Mouse (Mus musculus) adrenal gland, postnatal 10 days (tissue): ENCODE data around the gene Ankfy1. TPM values are rescaled to one million over a fixed set of nuclear protein-coding genes. Genes with fewer than 3 reads are reported as not detected.
"Not testable (repeated sequence)": the region's sequence is repeated elsewhere in the genome, so short reads cannot be mapped to it uniquely, and the experiment has no call there.

Source experiments
- DNase-seq: peaks from one replicate; pipeline ENCODE4 v3.0.0; 2021; ENCODE audit warnings: mixed read lengths
- total RNA-seq, 2 experiments: library from RNA; stranded (reverse); gene quantifications; 2 replicates each; pipeline ENCODE4 v1.2.3; 2021

Ankfy1 gene
- total RNA-seq, 2 experiments from 2014 or later = 31.0 to 39.8 TPM

DNA sequence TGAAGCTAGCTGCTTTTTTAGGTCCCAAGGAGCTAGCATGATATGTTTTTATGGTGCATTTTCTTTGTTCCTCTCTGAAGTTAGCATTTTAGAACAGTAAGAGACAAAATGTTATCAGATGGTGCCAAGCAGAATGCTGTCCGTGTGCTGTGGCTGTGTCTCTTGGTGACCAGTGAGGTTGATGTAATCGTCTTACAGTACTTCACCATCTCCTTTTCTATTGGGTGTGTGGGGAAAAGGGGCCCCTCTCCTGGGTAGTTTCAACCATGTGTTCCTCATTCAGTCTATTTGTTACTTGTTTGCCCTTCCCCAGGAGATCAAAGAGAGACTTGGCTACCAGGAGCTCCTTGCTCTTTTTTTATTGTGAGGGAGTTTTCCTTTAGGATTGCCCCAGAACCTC lies 33.4 kb downstream of the Ankfy1 start:
- no peak for DNase-seq

DNA sequence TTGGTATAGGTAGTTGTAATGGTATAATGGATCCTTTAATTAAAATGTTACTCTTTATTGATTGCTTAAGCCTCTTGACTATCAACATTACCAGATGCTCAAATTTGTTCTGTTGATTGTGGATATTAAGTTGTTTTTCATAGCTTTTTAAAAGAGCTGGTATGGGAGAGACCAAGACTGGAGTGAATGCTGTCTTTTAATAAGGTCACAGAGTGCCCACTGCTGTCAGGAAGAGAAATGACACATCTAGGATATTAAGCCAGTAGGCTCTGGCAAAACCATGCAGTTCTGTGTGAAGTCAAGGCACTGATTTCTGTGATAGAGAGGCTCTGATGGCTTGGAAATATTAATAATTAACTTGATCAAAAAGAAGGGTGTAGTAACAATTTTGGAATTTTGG lies 34.1 kb downstream of the Ankfy1 start:
- DNase-seq = peak; percentile 26

DNA sequence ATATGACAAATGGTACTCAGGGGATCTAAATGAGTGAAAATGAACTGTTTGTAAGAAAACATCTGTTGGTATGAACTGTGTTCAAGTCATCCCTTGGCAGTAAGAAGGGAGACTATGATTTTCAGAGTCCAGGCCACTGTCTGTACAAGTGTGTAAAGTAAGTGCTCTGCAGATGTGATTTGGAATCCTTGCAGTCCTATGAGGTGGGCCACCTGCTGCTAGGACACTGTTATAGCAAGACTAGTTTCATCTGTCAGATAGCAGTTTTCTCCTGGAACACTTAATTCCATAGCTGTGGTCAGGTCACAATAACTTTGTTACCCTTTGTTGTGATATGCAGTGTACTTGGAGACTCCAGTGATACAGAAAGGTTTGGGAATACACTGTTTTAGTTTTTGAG lies 36.2 kb downstream of the Ankfy1 start:
- peak; percentile 21 for DNase-seq

DNA sequence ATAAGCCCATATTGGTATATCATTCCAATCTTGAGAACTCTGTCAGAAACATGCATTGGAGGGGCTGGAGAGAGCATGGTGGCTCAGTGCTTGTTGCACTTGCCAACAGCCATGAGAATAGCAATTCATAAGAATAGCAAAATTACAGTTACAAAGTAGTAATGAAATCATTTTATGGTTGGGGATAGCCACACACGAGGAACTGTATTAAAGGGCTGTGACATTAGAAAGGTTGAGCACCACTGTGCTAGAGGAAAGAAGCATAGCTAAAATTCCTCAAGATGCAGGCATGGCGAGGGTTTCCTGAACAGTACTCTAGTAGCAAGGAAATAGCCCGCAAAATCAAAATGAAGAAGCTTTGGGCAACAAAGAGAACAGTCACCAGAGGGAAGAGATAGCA lies 43.9 kb downstream of the Ankfy1 start:
- no peak for DNase-seq

DNA sequence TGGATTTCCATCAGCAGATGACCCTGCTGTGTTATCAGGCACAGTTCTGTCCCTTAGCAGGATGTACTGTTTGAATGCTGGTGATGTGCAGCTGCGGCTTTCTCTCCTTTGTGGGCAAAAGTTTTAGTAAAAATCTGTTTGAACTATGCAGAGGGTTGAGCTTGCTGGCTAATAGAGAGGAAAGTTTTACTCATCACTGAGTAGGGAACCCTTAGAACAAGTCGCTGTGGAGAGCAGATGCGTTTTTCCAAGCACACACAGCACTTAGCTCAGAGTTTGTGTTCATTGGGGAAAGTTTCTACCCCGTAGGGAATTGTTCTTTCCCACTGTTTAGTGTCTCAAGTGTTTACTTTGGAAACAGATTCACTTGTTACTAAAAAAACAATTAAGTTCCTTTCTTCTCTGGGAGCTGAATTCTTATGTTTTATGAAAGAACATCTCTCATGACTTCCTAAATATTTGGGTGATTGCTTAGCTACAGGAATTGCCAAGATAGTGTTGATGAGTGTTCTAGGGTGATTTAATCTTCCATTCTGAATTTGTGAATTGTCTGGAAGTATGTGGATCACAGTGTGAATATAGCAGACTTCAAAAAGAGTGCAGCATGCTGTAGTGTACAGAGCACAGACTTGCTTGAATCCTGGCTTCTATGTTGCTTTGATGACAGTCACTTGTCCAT lies 45.2 kb downstream of the Ankfy1 start:
- no peak for DNase-seq

DNA sequence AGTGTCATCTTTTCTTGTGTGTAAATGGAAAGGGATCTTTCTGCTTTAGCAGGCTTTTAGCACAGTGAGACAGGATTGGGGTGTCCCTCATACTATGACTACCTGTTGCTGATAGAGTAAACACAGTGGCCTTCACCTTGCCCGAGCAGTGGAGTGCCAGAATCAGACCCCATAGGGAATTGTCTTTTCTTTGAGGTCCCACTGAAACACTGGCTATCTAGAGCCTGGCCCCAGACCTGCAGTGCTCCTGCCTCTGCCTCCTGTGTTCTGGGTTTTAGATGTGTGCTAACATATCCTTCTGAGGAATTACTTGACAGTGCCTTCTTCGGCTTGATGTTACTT lies 45.7 kb downstream of the Ankfy1 start:
- no peak for DNase-seq

DNA sequence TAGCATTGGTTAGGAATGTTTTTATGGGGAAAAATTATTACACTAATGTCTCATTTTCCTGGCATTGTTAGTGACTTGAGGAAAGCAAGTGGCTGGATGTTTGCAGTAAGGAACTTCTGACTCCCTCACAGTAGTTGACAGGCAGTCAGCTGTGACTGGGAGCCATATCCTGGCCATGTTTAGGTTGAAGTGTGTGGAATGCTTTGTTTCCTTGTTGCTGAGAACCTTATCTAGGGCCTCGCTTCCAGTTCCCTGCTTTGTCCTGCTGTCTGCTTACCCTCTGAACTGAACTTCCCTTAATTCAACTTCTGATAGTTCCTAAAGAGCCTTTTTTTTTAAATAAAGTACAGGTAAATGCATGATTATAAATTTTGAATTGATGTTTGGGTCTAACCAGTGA lies 46.5 kb downstream of the Ankfy1 start:
- no peak for DNase-seq

DNA sequence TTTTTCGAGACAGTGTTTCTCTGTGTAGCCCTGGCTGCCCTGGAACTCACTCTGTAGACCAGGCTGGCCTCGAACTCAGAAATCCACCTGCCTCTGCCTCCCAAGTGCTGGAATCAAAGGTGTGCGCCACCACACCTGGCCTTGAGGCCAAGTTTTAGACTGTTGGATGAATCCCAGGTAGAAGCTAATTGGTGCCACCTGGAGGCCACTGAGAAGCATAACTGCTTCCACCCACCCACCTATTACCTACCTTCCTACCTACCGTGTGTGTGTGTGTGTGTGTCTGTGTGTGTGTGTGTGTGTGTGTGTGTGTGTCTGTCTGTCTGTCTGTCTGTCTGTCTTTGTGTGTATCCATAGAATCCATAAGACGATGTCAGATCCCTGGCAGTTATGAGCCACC lies 47.7 kb downstream of the Ankfy1 start:
- peak; percentile 14 for DNase-seq

DNA sequence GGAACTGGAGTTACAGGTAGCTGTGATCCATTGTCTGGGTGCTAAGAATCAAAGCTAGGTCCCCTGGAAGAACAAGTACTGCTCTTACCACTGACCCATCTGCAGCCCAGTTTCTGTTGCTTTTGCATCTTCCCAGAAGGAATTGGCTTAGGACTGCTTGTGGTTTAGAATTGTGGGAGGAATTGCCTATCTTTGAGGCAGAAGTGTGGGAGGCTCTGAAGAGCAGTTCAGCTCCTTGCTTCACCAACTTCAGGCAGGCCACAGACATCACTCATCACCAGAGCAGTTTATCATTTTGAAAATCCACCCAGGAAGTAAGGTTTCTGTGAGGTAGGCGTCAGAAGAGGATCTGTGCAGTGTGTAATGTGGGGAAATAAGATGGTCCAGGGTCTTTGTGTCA lies 49.2 kb downstream of the Ankfy1 start:
- no peak for DNase-seq

DNA sequence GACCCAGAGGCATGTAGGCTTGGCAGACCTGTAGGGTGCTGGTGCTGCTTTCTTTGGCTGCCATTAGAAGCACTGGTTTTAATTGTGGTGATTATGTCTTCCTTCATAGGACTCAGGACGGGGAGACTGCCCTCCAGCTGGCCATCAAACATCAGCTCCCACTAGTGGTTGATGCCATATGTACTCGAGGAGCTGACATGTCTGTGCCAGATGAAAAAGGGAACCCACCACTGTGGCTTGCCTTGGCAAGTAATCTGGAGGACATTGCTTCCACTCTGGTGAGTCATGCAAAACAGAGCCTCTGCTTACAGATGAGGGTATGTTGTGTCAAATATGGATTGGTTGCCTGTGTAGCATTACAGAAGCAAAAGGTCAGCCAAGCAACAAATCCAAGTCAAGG lies 62.1 kb downstream of the Ankfy1 start:
- DNase-seq = peak; percentile 27

DNA sequence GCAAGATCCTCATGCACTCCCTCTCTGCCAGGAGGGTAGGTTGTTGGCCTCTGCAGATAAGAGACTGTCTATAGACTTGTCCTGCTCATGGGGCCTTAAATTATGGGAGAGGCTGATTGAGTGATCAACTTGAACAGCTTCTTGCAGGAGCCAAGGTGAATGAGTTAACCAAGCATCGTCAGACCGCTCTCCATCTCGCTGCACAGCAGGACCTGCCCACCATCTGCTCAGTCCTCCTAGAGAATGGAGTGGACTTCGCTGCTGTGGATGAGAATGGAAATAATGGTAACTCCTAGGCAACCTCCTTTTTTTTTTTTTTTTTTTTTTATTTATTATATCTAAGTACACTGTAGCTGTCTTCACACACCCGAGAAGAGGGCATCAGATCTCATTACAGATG lies 68.5 kb downstream of the Ankfy1 start:
- DNase-seq = no peak

DNA sequence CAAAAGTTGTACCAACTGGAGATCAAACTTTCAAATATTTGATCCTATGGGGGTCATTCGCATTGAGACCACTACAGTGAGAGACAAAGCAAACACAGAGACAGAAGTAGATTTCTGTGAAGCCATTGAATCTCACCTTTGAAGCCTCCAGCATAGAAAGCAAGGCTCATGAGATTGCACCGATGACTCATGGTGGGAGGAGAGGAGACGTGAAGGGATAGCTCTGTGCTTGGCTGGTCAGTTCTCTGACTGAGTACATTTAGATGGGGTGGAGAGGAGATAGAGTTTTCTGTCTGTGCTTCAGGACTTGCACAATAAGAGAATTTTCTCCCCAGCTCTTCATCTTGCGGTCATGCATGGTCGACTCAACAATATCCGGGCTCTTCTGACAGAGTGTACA lies 69.8 kb downstream of the Ankfy1 start:
- DNase-seq = no peak

DNA sequence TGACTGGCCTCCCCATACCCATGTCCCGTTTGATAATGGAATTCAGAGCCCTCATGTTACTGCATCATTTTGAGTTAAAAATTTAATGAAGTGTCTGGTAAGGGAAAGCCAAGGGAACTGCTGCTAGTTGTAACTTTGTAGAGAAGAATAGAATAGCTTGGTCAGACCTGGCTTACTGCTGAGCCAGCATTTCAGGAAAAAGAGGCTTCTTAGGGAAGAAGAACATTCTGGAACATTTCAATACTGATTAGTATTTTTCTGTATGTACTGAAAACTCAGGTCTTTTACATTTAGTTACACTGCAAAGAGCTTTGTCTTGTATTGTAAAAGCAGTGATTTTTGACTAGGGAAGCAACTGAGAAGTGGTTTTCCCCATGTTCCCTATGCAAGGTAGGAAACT lies 71.0 kb downstream of the Ankfy1 start:
- no peak for DNase-seq

DNA sequence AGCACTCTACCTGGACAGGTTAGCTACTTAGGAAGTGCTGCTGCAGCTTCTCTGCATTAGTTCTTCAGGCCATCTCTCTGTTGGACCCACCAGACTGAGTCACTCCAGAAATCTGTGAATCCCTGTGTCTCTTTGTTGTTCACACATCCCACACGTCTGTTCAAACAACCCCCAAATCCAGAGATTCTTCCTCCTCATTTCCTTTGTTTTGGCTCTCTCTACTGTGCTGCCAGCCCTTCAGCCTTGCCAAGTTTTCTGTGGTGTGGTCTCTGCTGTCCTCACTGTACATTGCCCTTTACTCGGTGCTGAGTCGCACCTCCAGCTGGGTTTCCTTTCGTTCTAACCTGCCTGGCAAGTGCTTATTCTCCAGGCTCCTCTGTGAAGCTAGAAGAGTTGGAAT lies 74.5 kb downstream of the Ankfy1 start:
- no peak for DNase-seq

DNA sequence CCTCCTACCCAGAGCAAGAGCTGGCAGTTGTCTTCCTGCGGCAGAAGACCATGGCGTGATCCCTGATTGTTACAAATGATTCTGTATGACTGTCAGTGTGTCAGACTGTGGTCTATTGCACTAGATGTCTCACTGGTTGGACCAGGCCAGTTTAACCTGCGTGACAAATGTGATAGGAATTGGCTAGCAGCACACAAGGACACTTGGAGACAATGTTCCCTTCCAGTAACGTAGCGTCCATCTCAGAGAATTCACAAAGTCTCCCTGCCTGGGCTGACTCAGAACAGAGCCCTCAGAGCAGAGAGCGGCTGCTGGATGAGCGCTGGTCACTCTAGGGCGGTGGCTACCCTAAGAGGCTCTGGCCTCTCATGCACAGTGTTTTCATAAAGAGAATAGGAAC lies 77.9 kb downstream of the Ankfy1 start:
- DNase-seq = peak; percentile 42

DNA sequence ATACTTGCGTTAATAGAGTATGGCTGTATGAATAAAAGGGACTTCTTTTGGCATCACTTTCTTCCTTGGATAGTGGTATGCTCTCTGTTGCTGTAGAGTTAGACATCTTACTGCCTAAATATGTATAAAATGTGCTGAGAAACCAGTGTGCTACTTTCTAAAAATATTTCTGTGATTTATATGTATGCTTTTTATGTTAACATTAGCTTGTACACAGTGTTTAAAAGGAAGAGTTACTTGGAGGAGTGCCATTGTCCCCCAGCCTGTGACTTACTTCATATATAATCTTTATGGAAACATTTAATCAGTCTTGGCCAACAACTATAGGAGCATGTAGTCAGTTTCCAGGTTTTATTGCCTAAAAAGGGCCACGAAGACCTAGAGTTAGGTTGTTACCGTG lies 79.3 kb downstream of the Ankfy1 start:
- DNase-seq = no peak

DNA sequence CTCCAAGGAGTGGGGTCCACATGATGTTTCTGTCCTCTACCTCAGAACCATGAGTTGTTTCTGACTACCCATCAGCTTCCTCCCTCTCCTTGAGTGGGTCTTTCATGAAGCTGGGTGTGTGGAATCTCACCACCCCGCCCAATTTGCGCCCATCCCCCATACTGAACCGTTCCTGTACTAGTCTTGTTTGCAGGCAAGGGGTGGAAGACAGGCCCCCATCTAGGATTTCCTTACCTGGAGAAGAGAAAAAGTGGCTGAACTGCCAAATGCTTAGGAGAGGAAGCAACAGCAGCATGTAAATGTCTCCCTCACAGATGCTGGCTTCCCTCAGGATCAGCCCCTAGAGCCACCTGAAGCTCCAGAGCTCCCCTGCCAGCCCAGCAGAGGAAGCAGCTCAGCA lies 80.5 kb downstream of the Ankfy1 start:
- DNase-seq = no peak

DNA sequence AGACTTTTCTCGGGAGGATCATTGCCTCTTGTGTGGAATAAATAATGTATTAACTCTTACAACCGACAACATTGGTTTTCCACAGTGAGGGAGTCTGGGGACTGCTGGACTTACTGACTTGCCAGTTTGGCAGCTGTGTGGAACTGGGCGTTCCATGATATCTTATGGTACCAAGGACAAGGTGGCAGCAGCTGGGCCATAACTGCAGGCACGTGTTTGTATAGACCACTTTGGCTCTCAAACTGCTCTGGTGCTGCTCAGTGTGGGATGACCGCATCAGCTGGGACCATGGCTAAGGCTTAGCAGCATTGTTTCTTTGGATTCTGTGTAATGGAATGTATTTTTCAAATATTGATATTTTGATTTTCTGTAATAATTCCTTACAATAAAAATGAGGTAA lies 81.0 kb downstream of the Ankfy1 start:
- DNase-seq = no peak

DNA sequence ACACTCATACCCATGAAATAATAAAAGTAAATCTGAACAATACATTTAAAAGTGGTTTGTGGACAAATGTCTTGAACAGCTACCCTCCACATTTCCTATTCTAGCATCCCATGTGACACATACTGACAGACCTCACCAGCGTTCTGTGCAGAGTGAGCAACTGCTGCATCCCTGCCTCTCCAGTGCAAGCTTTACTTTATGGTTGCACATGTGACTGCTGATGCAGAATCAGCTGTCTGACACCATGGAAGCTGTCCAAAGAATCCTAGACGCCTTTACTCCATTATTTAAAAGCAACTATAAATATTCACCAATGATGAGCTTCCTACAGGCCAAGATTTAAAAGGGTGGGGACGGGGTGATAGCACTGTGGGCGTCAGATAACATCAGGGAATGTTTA lies 81.7 kb downstream of the Ankfy1 start:
- DNase-seq = no peak

DNA sequence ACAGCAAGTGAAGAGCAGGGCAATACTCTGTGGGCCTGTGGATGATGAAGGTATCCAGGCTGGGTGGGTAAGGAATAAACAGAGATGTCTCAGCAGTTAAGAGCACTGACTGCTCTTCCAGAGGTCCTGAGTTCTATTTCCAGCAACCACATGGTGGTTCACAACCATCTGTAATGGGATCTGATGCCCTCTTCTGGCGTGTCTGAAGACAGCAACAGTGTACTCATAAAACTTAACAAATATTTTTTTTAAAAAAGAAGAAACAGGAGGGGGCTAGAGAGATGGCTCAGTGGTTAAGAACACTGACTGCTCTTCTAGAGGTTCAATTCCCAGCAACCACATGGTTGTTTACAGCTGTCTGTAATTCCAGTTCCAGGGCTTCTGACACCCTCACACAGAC lies 82.8 kb downstream of the Ankfy1 start:
- DNase-seq = not testable (repeated sequence)

DNA sequence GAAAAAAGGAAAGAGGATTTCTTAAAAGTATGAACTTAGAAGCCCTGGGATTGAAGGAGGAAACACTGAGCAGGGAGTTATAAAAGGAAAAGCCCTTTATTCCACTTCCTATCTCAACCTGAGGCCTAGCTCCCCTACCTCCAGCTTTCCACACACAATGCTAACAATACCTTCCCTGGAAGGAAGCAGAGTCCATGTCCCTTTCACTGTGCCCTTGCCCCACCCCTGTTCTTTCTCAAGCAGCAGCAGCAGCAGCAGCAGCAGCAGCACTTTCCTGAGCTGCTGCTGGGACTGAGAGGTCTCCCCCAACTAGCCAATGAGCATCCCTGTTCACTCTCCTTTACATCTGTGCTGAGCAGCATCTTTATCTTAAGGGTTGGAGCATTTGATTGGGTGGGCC lies 89.2 kb downstream of the Ankfy1 start:
- no peak for DNase-seq

DNA sequence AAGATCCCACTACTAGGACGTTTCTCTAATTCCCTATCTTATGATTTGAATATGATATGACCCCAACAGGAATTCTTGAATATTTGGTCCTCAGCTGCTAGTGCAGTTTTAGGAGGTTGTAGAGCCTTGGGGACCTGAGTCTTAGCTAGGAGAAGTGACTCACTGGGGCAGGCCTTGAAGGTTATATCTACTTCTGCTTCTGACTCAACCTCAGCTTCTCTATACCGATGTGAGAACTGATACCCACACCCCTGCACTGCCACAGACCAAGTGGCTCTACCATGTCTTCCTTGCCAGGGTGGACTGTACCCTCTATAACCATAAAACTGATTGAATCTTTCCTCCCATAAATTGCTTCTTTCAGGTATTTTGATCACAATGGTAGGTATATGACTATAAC lies 92.3 kb downstream of the Ankfy1 start:
- no peak for DNase-seq

DNA sequence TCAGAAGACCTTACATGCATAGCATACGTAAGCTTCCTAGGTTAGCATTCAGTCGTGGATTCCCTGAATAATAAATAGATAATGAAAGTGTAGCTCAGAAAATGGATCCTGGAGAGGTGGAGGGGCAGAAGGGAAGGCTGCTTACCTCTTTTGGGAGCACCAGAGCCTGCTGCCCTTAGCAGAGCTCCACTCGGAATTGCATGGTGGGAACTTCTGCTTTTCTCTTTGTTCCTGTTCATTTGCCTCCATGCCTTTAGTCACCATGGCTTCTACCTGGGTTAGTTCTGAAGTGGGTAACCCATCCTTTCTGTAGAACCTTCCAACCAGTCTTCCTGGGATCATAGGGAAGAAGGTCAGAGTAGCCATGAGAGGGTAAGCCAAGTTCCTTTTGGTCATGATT lies 92.7 kb downstream of the Ankfy1 start:
- DNase-seq = no peak

DNA sequence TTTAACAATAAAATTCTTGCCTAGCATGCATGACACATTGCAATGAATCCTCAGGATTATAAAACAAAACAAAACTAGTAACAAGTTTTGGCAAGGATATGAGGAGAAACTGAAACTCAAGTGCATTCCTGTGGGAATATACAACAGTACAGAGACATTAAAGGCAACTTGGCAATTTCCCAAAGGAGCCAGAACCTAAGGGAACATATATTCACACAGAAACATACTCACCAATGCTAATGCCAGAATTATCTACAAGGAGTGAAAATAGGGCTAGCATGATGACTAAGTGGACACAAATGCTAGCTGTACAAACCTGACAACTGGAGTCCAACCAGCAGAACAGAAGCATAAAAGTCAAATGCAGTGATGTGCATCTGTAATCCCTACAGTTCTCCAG lies 102.2 kb downstream of the Ankfy1 start:
- DNase-seq = no peak

DNA sequence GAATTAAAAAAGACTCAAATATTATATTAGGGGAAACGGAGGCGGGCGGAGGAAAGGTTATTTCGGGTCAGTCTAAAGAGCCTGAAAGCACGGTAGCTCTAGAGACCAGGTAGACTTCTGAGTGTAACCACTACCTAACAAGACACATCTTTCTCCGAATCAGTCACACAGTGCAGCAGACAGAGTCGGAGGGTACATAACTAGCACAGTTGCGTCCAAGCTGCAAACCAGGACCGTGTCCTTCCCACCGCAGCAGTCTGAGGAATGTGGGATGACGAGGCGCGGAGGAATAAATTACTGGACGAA lies 105.3 kb downstream of the Ankfy1 start:
- DNase-seq = no peak
